In the genomic region with DNA sequence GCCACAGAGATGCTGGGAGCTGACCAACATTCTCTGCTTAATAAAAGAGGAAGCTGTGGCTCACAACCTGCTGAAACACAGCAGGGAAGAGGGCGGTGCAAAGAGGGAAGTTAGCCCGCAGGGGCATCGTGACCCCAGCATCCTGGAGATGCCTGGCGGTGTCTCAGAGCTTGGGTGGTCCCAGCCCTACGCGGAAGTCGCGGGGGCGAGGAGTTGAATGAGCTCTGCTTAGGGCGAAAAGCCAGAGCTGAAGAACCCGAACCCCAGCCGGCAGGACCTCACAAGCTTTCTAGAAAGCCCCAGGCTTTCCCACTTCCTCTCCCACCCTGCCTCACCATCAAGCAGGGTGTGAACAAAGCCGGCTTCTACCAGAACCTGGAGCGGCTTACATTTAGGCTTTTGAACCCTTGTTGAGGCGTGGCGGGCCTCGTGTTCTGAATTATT, we compare ENCODE assay signal across 8 mouse cellular contexts. TPM values are rescaled to one million over a fixed set of nuclear protein-coding genes. Genes with fewer than 3 reads are reported as not detected.
DNase-seq lines count a peak whose midpoint lies in the region; ATAC-seq and TF ChIP-seq lines count a peak whose summit lies in the region.

No protein-coding gene starts in this region.

- TF ChIP-seq CTCF in kidney, adult 2 months (conservative IDR thresholded peaks at IDR 0.05; ENCODE audit: insufficient read depth, insufficient read length, low read depth, low read length): no peak
- TF ChIP-seq CTCF in thymus, adult 2 months (IDR thresholded peaks at IDR 0.05; ENCODE audit: borderline replicate concordance, control insufficient read depth, extremely low read depth, insufficient read depth, low read length, poor library complexity): no peak

- peak overlapping the region; percentile 55 for H3K4me2 ChIP-seq in heart, embryonic 12.5 days
- H3K4me2 ChIP-seq in limb, embryonic 12.5 days: peak overlapping the region; percentile 52
- peak overlapping the region; percentile 26 for H3K4me2 ChIP-seq in midbrain, embryonic 13.5 days (replicated peaks)

- H3K27ac ChIP-seq in kidney, adult 2 months (ENCODE audit: insufficient read depth, low read depth, low read length): peak overlapping the region; percentile 31; the same call in 1 of the 2 replicates
- H3K27ac ChIP-seq in heart, embryonic 12.5 days (ENCODE audit: poor library complexity, severe bottlenecking): 0 out of 2 replicates have a peak overlapping the region, but pooled peaks have one; percentile 16
- H3K27ac ChIP-seq in limb, embryonic 12.5 days: peak overlapping the region; percentile 86
- H3K27ac ChIP-seq in midbrain, embryonic 13.5 days: no peak overlapping the region
- H3K27ac ChIP-seq in thymus, adult 2 months (ENCODE audit: control insufficient read depth, insufficient read depth, low read length): peak overlapping the region; percentile 61

- no peaks in the 10 kb centered on the region for H3K36me3 ChIP-seq in kidney, adult 2 months (ENCODE audit: control insufficient read depth, insufficient read depth, low read length)
- H3K36me3 ChIP-seq in heart, embryonic 12.5 days: no peaks in the 10 kb centered on the region
- peaks cover 8% of the 10 kb centered on the region for H3K36me3 ChIP-seq in limb, embryonic 12.5 days
- H3K36me3 ChIP-seq in midbrain, embryonic 13.5 days: no peaks in the 10 kb centered on the region
- no peaks in the 10 kb centered on the region for H3K36me3 ChIP-seq in thymus, adult 2 months (ENCODE audit: control insufficient read depth, insufficient read depth, low read length)

- peak overlapping the region; percentile 26; the same call in 1 of the 2 replicates for H3K4me3 ChIP-seq in kidney, adult 2 months (ENCODE audit: insufficient read depth, low read depth, low read length)
- peak overlapping the region; percentile 29 for H3K4me3 ChIP-seq in heart, embryonic 12.5 days
- H3K4me3 ChIP-seq in limb, embryonic 12.5 days (replicated peaks): peak overlapping the region; percentile 26
- no peak overlapping the region for H3K4me3 ChIP-seq in midbrain, embryonic 13.5 days (replicated peaks)
- peak overlapping the region; percentile 21 for H3K4me3 ChIP-seq in thymus, adult 2 months (ENCODE audit: control insufficient read depth, insufficient read depth, low read length)

- peaks cover 10% of the 10 kb centered on the region for H3K4me1 ChIP-seq in kidney, adult 2 months (ENCODE audit: control insufficient read depth, insufficient read depth, low read length)
- H3K4me1 ChIP-seq in heart, embryonic 12.5 days (replicated peaks): peaks cover 21% of the 10 kb centered on the region
- peaks cover 25% of the 10 kb centered on the region for H3K4me1 ChIP-seq in limb, embryonic 12.5 days (replicated peaks)
- peaks cover 27% of the 10 kb centered on the region for H3K4me1 ChIP-seq in midbrain, embryonic 13.5 days (replicated peaks)
- H3K4me1 ChIP-seq in thymus, adult 2 months (replicated peaks; ENCODE audit: control insufficient read depth, insufficient read depth, low read length): peaks cover 48% of the 10 kb centered on the region

- H3K27me3 ChIP-seq in kidney, adult 2 months (replicated peaks; ENCODE audit: control insufficient read depth, insufficient read depth, low read length): no peaks in the 10 kb centered on the region
- H3K27me3 ChIP-seq in heart, embryonic 12.5 days (replicated peaks): no peaks in the 10 kb centered on the region
- H3K27me3 ChIP-seq in limb, embryonic 12.5 days: no peaks in the 10 kb centered on the region
- peaks cover 8% of the 10 kb centered on the region; the same call in 1 of the 2 replicates for H3K27me3 ChIP-seq in midbrain, embryonic 13.5 days
- no peaks in the 10 kb centered on the region for H3K27me3 ChIP-seq in thymus, adult 2 months (ENCODE audit: control insufficient read depth, insufficient read depth, low read length)

- H3K9ac ChIP-seq in heart, embryonic 12.5 days: peak overlapping the region; percentile 64; the same call in 1 of the 2 replicates
- H3K9ac ChIP-seq in limb, embryonic 12.5 days (replicated peaks): 0 out of 2 replicates have a peak overlapping the region, but pooled peaks have one; percentile 32
- H3K9ac ChIP-seq in midbrain, embryonic 13.5 days (replicated peaks): no peak overlapping the region; the same call in 1 of the 2 replicates

- DNase-seq in kidney, adult 2 months: no peak
- no peak for DNase-seq in kidney, adult 11 months
- DNase-seq in c-Kit-positive CD71-negative TER-119-negative erythroid progenitor cells, embryonic 14.5 days (ENCODE audit: low read depth): peak; percentile 66
- peak; percentile 79 for DNase-seq in thymus, adult 2 months
- no peak for DNase-seq in left cerebral cortex, adult 9 months (ENCODE audit: low spot score in 2 of 2)

- WGBS in kidney, adult 2 months: 14% methylated on average over 17 of the region's 17 CpGs
- 5% methylated on average over 17 of the region's 17 CpGs for WGBS in heart, embryonic 12.5 days
- 2% methylated on average over 17 of the region's 17 CpGs for WGBS in limb, embryonic 12.5 days
- WGBS in midbrain, embryonic 13.5 days: 4% methylated on average over 17 of the region's 17 CpGs
- 1% methylated on average over 17 of the region's 17 CpGs for WGBS in thymus, adult 2 months

- no peak for TF ChIP-seq POLR2A in kidney, adult 2 months (IDR thresholded peaks at IDR 0.05; ENCODE audit: low read depth, low read length)
- peak; percentile 47 for TF ChIP-seq POLR2A in thymus, adult 2 months (IDR thresholded peaks at IDR 0.05; ENCODE audit: control insufficient read depth, extremely low read depth, insufficient read depth, low read length, poor library complexity)

- ATAC-seq in heart, embryonic 12.5 days (ENCODE audit: insufficient number of reproducible peaks, low FRiP score): no peak
- ATAC-seq in limb, embryonic 12.5 days (ENCODE audit: insufficient number of reproducible peaks, insufficient read depth, low FRiP score, low TSS enrichment, low read depth): no peak; the same call in 1 of the 2 replicates
- no peak for ATAC-seq in midbrain, embryonic 13.5 days

- H3K9me3 ChIP-seq in heart, embryonic 12.5 days (replicated peaks): no peaks in the 10 kb centered on the region
- no peaks in the 10 kb centered on the region for H3K9me3 ChIP-seq in limb, embryonic 12.5 days
- no peaks in the 10 kb centered on the region for H3K9me3 ChIP-seq in midbrain, embryonic 13.5 days

RNA-seq across cellular contexts. Expression of a gene that starts 2.3 kb away (rescaled TPM):
- 46.6 and 52.9 TPM in 2 replicates for polyA plus RNA-seq in kidney, adult 2 months (2012; rRNA removed)
- 27.9 and 28.5 TPM in 2 replicates for polyA plus RNA-seq in heart, embryonic 12.5 days (2016; fragmentation: Nextera tagmentation; extraction: Ambion mirVana)
- 41.5 and 42.6 TPM in 2 replicates for polyA plus RNA-seq in limb, embryonic 12.5 days (2016; fragmentation: Nextera tagmentation; extraction: Ambion mirVana)
- polyA plus RNA-seq in midbrain, embryonic 13.5 days (2015; fragmentation: Nextera tagmentation; extraction: Ambion mirVana): 66.2 and 71.8 TPM in 2 replicates
- 123 and 125 TPM in 2 replicates for polyA plus RNA-seq in thymus, adult 2 months (2012; rRNA removed)

RNA-seq across cellular contexts. Expression of a gene that starts 12.6 kb away (rescaled TPM):
- polyA plus RNA-seq in kidney, adult 2 months (2012; rRNA removed): 11.8 and 13.6 TPM in 2 replicates
- polyA plus RNA-seq in heart, embryonic 12.5 days (2016; fragmentation: Nextera tagmentation; extraction: Ambion mirVana): 7.8 and 8.4 TPM in 2 replicates
- polyA plus RNA-seq in limb, embryonic 12.5 days (2016; fragmentation: Nextera tagmentation; extraction: Ambion mirVana): 28.0 and 29.5 TPM in 2 replicates
- 8.0 and 8.3 TPM in 2 replicates for polyA plus RNA-seq in midbrain, embryonic 13.5 days (2015; fragmentation: Nextera tagmentation; extraction: Ambion mirVana)
- 22.7 and 25.5 TPM in 2 replicates for polyA plus RNA-seq in thymus, adult 2 months (2012; rRNA removed)

RNA-seq across cellular contexts. Expression of a gene that starts 12.8 kb away (rescaled TPM):
- 10.7 and 13.7 TPM in 2 replicates for polyA plus RNA-seq in kidney, adult 2 months (2012; rRNA removed)
- polyA plus RNA-seq in heart, embryonic 12.5 days (2016; fragmentation: Nextera tagmentation; extraction: Ambion mirVana): 0.77 and 1.0 TPM in 2 replicates
- 2.5 and 3.7 TPM in 2 replicates for polyA plus RNA-seq in limb, embryonic 12.5 days (2016; fragmentation: Nextera tagmentation; extraction: Ambion mirVana)
- 0.22 and 0.26 TPM in 2 replicates for polyA plus RNA-seq in midbrain, embryonic 13.5 days (2015; fragmentation: Nextera tagmentation; extraction: Ambion mirVana)
- 15.8 and 16.6 TPM in 2 replicates for polyA plus RNA-seq in thymus, adult 2 months (2012; rRNA removed)

RNA-seq across cellular contexts. Expression of a gene that starts 18.5 kb away (rescaled TPM):
- polyA plus RNA-seq in kidney, adult 2 months (2012; rRNA removed): 44.6 and 49.8 TPM in 2 replicates
- 89.6 and 91.9 TPM in 2 replicates for polyA plus RNA-seq in heart, embryonic 12.5 days (2016; fragmentation: Nextera tagmentation; extraction: Ambion mirVana)
- polyA plus RNA-seq in limb, embryonic 12.5 days (2016; fragmentation: Nextera tagmentation; extraction: Ambion mirVana): 145 and 149 TPM in 2 replicates
- 104 and 110 TPM in 2 replicates for polyA plus RNA-seq in midbrain, embryonic 13.5 days (2015; fragmentation: Nextera tagmentation; extraction: Ambion mirVana)
- 69.3 and 70.8 TPM in 2 replicates for polyA plus RNA-seq in thymus, adult 2 months (2012; rRNA removed)

RNA-seq across cellular contexts. Expression of a gene that starts 31.3 kb away (rescaled TPM):
- 116 and 138 TPM in 2 replicates for polyA plus RNA-seq in kidney, adult 2 months (2012; rRNA removed)
- 428 and 457 TPM in 2 replicates for polyA plus RNA-seq in heart, embryonic 12.5 days (2016; fragmentation: Nextera tagmentation; extraction: Ambion mirVana)
- polyA plus RNA-seq in limb, embryonic 12.5 days (2016; fragmentation: Nextera tagmentation; extraction: Ambion mirVana): 732 and 757 TPM in 2 replicates
- 465 and 547 TPM in 2 replicates for polyA plus RNA-seq in midbrain, embryonic 13.5 days (2015; fragmentation: Nextera tagmentation; extraction: Ambion mirVana)
- polyA plus RNA-seq in thymus, adult 2 months (2012; rRNA removed): 533 and 863 TPM in 2 replicates

Comparison
In these comparisons a context has a peak if more than half of its experiments do, and no peak if none do; other contexts are left out.
1. DNase-seq: peak in c-Kit-positive CD71-negative TER-119-negative erythroid progenitor cells, embryonic 14.5 days (single experiment) and thymus, adult 2 months (single experiment); none in kidney, adult 2 months (single experiment), kidney, adult 11 months (single experiment) and left cerebral cortex, adult 9 months (0 of 2).
2. Peak in every context shown above with its lines, with median percentiles within 50 percentile points of each other: H3K4me2 ChIP-seq.